Mouse (Mus musculus): Measurements from ENCODE around the gene 6030408B16Rik.

6030408B16Rik gene

GRCm38 (mm10) chr15:101309493-101309892 is 16.5 kb downstream of the 6030408B16Rik start:
- no peaks in the 10 kb centered on the region for H3K9me3 ChIP-seq (ENCODE audit: low read length)
- no peaks in the 10 kb centered on the region for H3K36me3 ChIP-seq (ENCODE audit: insufficient read depth, low read length)
- no peak for TF ChIP-seq POU5F1 (IDR thresholded peaks at IDR 0.05; ENCODE audit: borderline replicate concordance, low read length)
- no peak for TF ChIP-seq CTCF (conservative IDR thresholded peaks at IDR 0.05; ENCODE audit: low read length)
- no peak for TF ChIP-seq NANOG (IDR thresholded peaks at IDR 0.05; ENCODE audit: borderline replicate concordance, low read length)
- no peak overlapping the region for H3K4me3 ChIP-seq (replicated peaks; ENCODE audit: low read length)
- no peaks in the 10 kb centered on the region for H3K27me3 ChIP-seq (ENCODE audit: insufficient read depth, low read length)
- peaks cover 10% of the 10 kb centered on the region for H3K4me1 ChIP-seq (replicated peaks; ENCODE audit: low read depth, low read length)

GRCm38 (mm10) chr15:101311087-101311770 is 18.2 kb downstream of the 6030408B16Rik start:
- Histone ChIP-seq H3K9me3 (ENCODE audit: low read length) (no peaks in the 10 kb centered on the region), H3K27me3 (ENCODE audit: insufficient read depth, low read length) (no peaks in the 10 kb centered on the region), H3K4me3 (replicated peaks; ENCODE audit: low read length) (no peak overlapping the region), H3K4me1 (replicated peaks; ENCODE audit: low read depth, low read length) (peaks cover 24% of the 10 kb centered on the region), H3K36me3 (ENCODE audit: insufficient read depth, low read length) (no peaks in the 10 kb centered on the region)
- TF ChIP-seq CTCF (conservative IDR thresholded peaks at IDR 0.05; ENCODE audit: low read length) (no peak), POU5F1 (IDR thresholded peaks at IDR 0.05; ENCODE audit: borderline replicate concordance, low read length) (no peak), NANOG (IDR thresholded peaks at IDR 0.05; ENCODE audit: borderline replicate concordance, low read length) (no peak)

- H3K4me1 ChIP-seq (replicated peaks; ENCODE audit: low read depth, low read length) = peaks cover 32% of the 10 kb centered on the region
- no peak for TF ChIP-seq CTCF (conservative IDR thresholded peaks at IDR 0.05; ENCODE audit: low read length)
- no peak for TF ChIP-seq NANOG (IDR thresholded peaks at IDR 0.05; ENCODE audit: borderline replicate concordance, low read length)
- no peak for TF ChIP-seq POU5F1 (IDR thresholded peaks at IDR 0.05; ENCODE audit: borderline replicate concordance, low read length)
These were observed 19.0 kb downstream of the 6030408B16Rik start for GRCm38 (mm10) chr15:101312006-101312405.

DNA sequence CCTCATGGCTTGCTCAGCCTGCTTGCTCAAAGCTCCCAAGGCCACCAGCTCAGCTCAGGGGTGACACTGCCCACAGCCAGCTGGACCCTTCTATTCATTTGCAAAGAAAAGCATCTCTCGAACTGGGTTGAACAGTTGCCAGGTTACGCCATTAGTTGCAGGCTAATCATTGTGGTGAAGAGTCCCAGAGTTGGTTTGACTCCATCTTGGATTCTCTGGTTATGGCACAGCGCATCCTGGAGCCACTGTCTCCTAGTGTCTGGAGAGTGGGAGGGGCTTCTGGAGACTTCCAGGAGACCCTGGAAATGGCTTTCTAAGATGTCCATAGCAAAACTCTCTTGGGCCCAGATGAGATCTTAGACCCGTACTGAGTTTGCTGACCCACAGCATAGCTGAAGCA is 22.4 kb downstream of the 6030408B16Rik start:
- H3K9me3 ChIP-seq (ENCODE audit: low read length) = no peaks in the 10 kb centered on the region
- TF ChIP-seq NANOG (IDR thresholded peaks at IDR 0.05; ENCODE audit: borderline replicate concordance, low read length) (no peak), CTCF (conservative IDR thresholded peaks at IDR 0.05; ENCODE audit: low read length) (no peak), POU5F1 (IDR thresholded peaks at IDR 0.05; ENCODE audit: borderline replicate concordance, low read length) (no peak)
- H3K36me3 ChIP-seq (ENCODE audit: insufficient read depth, low read length) = no peaks in the 10 kb centered on the region
- peaks cover 52% of the 10 kb centered on the region for H3K4me1 ChIP-seq (replicated peaks; ENCODE audit: low read depth, low read length)
- H3K27me3 ChIP-seq (ENCODE audit: insufficient read depth, low read length) = no peaks in the 10 kb centered on the region
- H3K4me3 ChIP-seq (replicated peaks; ENCODE audit: low read length) = no peak overlapping the region

More at GRCm38 (mm10) chr15:101312006-101312405, 19.0 kb downstream of the 6030408B16Rik start:
- Histone ChIP-seq H3K9me3 (ENCODE audit: low read length) (no peaks in the 10 kb centered on the region), H3K36me3 (ENCODE audit: insufficient read depth, low read length) (no peaks in the 10 kb centered on the region), H3K4me3 (replicated peaks; ENCODE audit: low read length) (no peak overlapping the region), H3K27me3 (ENCODE audit: insufficient read depth, low read length) (no peaks in the 10 kb centered on the region)

DNA sequence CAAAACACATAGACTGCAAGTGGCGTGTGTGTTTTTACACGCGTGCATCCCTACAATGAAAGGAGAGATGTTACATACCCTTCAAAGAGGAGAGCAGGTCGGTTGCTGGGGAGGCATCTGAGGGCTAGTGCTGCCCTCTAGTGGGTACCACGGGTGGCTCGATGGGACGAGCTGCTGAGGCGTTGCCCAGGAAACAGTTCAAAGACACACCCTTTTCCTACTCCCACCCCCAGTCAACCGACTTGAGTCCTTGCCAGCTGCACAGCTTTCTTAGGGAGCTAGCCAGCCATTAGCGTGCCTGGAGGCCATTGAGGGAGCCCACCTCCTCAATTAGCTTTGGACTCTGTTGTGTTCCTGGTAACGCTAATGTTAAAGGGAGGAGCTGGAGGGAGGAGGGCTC is 22.8 kb downstream of the 6030408B16Rik start:
- H3K4me3 ChIP-seq (replicated peaks; ENCODE audit: low read length) = no peak overlapping the region
- no peaks in the 10 kb centered on the region for H3K9me3 ChIP-seq (ENCODE audit: low read length)
- peak; percentile 77 for TF ChIP-seq CTCF (conservative IDR thresholded peaks at IDR 0.05; ENCODE audit: low read length)
- TF ChIP-seq NANOG (IDR thresholded peaks at IDR 0.05; ENCODE audit: borderline replicate concordance, low read length) = no peak
- TF ChIP-seq POU5F1 (IDR thresholded peaks at IDR 0.05; ENCODE audit: borderline replicate concordance, low read length) = no peak
- H3K4me1 ChIP-seq (replicated peaks; ENCODE audit: low read depth, low read length) = peaks cover 49% of the 10 kb centered on the region
- no peaks in the 10 kb centered on the region for H3K27me3 ChIP-seq (ENCODE audit: insufficient read depth, low read length)
- H3K36me3 ChIP-seq (ENCODE audit: insufficient read depth, low read length) = no peaks in the 10 kb centered on the region

DNA sequence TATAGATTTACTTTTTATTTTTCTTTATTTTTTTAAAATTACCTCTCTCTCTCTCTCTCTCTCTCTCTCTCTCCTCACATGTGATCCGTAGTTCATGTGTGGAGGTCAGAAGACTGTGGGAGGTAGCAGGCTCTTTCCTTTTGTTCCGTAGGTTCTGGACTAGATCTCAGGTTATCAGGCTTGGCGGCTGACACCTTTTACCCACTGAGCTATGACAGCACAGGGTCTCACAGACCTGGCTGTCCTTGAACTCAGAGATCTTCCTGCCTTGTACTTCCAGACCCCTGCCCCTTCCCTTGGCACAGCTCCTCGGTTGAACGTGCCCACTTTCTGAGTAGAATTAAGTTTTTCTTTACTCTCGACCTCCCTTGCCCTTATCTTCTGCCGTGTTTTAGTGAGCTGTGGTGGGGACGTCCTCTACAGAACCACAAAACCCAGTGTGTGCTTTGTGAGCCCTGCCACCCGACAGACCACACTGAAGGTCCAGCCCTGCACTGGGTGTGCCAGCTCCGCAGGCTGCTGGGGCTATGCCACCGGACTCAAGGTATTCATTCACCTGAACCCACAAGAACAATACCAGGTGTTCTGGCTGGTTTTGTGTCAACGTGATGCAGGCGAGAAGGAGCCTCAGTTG is 23.4 kb downstream of the 6030408B16Rik start:
- Histone ChIP-seq H3K4me1 (replicated peaks; ENCODE audit: low read depth, low read length) (peaks cover 46% of the 10 kb centered on the region), H3K36me3 (ENCODE audit: insufficient read depth, low read length) (no peaks in the 10 kb centered on the region), H3K4me3 (replicated peaks; ENCODE audit: low read length) (no peak overlapping the region), H3K27me3 (ENCODE audit: insufficient read depth, low read length) (no peaks in the 10 kb centered on the region), H3K9me3 (ENCODE audit: low read length) (no peaks in the 10 kb centered on the region)
- TF ChIP-seq CTCF (conservative IDR thresholded peaks at IDR 0.05; ENCODE audit: low read length) (no peak), POU5F1 (IDR thresholded peaks at IDR 0.05; ENCODE audit: borderline replicate concordance, low read length) (no peak), NANOG (IDR thresholded peaks at IDR 0.05; ENCODE audit: borderline replicate concordance, low read length) (no peak)

DNA sequence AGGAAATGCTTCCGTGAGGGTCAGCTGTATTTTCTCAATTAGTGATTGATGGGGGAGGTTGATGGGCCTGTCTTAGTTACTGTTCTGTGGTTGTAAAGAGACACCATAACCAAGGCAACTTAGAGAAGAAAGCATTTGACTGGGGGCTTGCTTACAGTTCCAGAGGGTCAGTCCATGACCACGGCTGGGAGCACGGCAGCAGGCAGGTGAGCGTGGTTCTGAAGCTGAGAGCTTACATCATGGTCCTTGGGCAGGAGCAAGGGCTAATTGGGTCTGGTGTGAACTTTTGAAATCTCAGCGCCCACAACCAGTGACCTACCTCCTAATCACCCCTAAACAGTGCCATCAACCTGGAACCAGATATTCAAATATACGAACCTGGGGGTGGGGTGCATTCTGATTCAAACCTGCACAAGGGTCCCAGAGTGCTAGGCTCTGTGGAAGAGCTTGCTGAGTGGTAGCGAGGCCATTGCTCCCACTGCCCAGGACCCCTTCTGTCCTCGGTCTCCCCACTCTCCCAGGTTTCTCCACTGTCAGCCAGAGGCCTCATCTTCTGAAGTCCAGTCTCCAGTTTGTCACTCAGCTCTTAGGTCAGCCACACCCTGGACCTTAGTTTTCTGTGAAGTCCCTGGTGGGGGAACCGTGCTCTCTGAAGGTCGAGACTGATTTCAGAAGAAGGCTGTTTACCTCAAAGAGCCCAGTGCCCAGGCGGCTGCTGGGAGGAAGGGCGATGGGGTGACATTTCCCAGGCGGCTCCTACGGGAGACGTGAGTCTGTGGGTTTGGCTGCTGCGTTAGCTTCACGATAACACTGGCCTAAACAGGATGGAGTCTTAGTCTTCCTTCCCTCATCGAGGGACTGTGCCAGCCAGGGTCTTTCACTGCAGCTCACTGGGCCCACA is 24.2 kb downstream of the 6030408B16Rik start:
- Histone ChIP-seq H3K9me3 (ENCODE audit: low read length) (no peaks in the 10 kb centered on the region), H3K4me1 (replicated peaks; ENCODE audit: low read depth, low read length) (peaks cover 42% of the 10 kb centered on the region), H3K4me3 (replicated peaks; ENCODE audit: low read length) (no peak overlapping the region), H3K36me3 (ENCODE audit: insufficient read depth, low read length) (no peaks in the 10 kb centered on the region), H3K27me3 (ENCODE audit: insufficient read depth, low read length) (peaks cover 4% of the 10 kb centered on the region)
- no peak for TF ChIP-seq CTCF (conservative IDR thresholded peaks at IDR 0.05; ENCODE audit: low read length)
- TF ChIP-seq NANOG (IDR thresholded peaks at IDR 0.05; ENCODE audit: borderline replicate concordance, low read length) = no peak
- no peak for TF ChIP-seq POU5F1 (IDR thresholded peaks at IDR 0.05; ENCODE audit: borderline replicate concordance, low read length)

Measured in E14TG2a.4 (cell line).